Mouse (Mus musculus) lung, adult 10 weeks (tissue): ENCODE results near the gene Tas2r106. TPM values are rescaled to one million over a fixed set of nuclear protein-coding genes. Genes with fewer than 3 reads are reported as not detected.

Experiments used
- polyA plus RNA-seq: library from polyadenylated mRNA; stranded (reverse); fragments of 350-450 nt; fragmentation: Illumina TruSeq; extraction: RNeasy Lipid Tissue Mini Kit (QIAGEN cat#74804); gene quantifications from one replicate; pipeline ENCODE4 v1.2.3, GENCODE M21; 2014; ENCODE audit warnings: low read depth, low replicate concordance; ENCODE audit not compliant: insufficient read depth

Gene Tas2r106
- polyA plus RNA-seq, result not detected

DNA sequence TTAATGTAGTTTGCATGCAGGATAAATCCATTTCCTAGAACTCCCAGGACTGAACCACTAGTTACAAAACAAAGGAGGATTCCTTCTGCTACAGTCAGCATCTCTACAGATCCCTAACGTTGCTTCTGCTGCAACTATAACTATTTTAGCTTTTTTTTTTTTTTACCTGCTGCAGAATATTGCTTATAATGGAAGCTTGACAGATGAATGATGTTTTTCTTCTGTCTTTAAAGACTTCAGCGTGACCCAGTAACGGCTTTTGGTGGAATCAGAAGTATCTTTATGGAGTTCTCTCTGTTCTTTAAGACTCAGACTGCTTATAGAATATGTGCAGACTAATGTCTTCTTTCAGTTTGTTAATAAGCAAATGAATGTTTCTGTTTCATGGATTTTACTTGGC is at the start of gene Tas2r106:
Gene Tas2r106, minus strand, starts transcription at position 101 of the 400 bp plus-strand sequence.

DNA sequence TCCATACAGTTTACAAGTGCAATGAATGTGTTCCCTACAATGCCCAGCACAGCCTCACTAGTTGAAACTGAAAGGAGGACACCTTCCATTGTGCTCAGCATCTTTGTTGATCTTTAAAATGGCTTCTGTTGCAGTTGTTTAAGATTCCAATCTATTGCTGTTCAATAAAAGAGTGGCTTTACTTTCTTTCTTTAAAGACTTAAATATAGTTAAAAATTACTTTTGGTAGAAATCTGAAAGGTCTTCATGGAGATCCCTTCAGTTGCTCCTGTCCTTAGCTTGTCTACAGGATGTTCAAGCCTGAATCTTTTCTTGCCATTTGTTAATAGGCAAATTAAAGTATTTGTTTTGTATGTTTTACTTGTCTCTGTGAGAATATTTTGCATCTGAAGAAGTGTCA is 11.3 kb upstream of the Tas2r106 start, which contains the start of gene Tas2r114:
Gene Tas2r114, minus strand, starts transcription at position 101 of the 400 bp plus-strand sequence.

DNA sequence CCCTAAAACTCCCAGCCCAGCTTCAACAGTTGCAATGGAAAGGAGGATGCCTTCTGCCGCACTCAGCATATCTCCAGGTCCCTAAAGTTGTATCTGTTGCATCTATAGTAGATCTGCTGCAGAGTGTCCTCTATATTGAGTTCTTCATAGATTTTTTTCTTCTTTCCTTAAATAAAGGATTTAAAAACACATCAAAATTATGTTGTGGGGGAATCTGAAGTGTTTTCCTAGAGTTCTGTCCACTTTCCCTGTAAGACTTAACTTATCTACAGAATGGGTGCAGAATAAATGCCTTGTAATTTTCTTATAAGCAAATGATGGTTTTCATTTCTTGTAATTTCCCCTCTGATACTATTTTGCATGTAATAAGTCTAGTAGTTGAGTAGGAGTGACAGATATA is 8.7 kb upstream of the Tas2r106 start, which contains the start of gene Tas2r105:
Gene Tas2r105, minus strand, starts transcription at position 101 of the 400 bp plus-strand sequence.

DNA sequence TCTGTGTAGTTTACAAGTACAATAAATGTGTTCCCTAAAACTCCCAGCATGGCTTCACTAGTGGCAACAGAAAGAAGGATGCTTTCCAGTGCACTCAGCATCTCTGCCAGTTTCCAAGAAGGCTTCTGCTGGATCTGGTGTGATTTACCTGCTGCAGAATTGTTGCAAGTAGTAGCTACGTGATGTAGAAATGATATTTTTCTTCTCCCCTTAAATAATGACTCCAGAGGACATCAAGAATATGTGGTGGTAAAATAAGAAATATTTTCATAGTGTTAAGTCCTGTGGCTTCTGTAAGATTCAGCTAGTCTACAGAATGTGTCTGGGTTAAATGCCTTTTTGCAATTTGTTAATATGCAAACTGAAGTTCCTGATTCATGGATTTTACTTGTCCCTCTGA is 7.0 kb upstream of the Tas2r106 start, which contains the start of gene Tas2r104:
Gene Tas2r104, minus strand, starts transcription at position 101 of the 400 bp plus-strand sequence.

DNA sequence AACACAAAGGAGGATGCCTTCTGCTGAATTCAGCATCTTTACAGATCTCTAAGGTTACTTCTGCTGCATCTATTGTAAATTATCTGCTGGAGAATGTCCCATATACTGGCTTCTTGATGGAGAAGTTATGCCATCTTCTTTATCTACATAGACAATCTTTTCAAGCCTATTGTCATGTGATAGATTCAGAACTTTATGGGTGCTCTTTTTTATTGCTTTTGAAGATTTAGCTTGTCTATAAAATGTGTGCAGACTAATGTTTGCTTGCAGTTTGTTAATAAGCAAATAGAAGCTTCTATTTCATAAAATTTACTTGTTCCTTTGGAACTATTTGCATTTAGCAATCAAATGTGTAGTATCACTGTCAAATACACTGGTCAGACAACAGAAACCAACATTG is 18.6 kb downstream of the Tas2r106 start, which contains the start of gene Tas2r107:
Gene Tas2r107, minus strand, starts transcription at position 101 of the 400 bp plus-strand sequence.

DNA sequence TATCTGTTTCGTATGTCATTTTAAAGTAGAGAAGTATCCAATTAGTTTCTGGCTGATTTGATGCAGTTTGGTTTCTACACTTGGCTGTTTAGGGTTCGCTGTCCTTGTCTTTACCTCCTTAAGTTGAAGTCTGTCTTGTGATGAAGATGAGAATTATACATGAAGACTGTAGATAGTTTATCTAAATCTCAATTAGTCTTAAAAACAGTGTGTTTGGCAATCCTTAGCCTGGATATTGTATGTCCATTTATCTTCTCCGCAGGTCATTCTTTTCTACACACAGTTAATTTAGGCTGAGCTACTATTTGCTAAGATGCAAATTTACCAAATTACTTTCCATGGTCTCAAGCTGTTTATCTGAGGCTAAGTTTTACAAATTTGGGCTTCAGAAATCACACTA is 47.9 kb downstream of the Tas2r106 start, which contains the start of gene Tas2r130:
Gene Tas2r130, minus strand, starts transcription at position 101 of the 400 bp plus-strand sequence.

Other genes with a start within 250 kb of the Tas2r106 start
- not detected for gene 5430401F13Rik, start 192.5 kb downstream of the Tas2r106 start, polyA plus RNA-seq
- gene Gm6619, start 192.5 kb downstream of the Tas2r106 start, polyA plus RNA-seq, result not detected
- gene Tas2r130, start 48.0 kb downstream of the Tas2r106 start, polyA plus RNA-seq, result not detected
- gene Tas2r107, start 18.7 kb downstream of the Tas2r106 start, polyA plus RNA-seq, result not detected
- gene Tas2r104, start 6.9 kb upstream of the Tas2r106 start, polyA plus RNA-seq, result not detected
- gene Tas2r105, start 8.6 kb upstream of the Tas2r106 start, polyA plus RNA-seq, result not detected
- not detected for gene Tas2r114, start 11.2 kb upstream of the Tas2r106 start, polyA plus RNA-seq